Mouse (Mus musculus) gastrocnemius, adult 18-20 months (tissue): ENCODE data around the gene P4ha1. TPM values are rescaled to one million over a fixed set of nuclear protein-coding genes. Genes with fewer than 3 reads are reported as not detected.
"Not testable (repeated sequence)": the region's sequence is repeated elsewhere in the genome, so short reads cannot be mapped to it uniquely, and the experiment has no call there.

Experiments
- DNase-seq: peaks from one replicate; pipeline ENCODE4 v3.0.0; 2021; ENCODE audit warnings: low spot score
- total RNA-seq, 2 experiments: library from RNA; stranded (reverse); gene quantifications; 2 replicates each; pipeline ENCODE4 v1.2.3; 2021

Gene P4ha1
- total RNA-seq, 2 experiments from 2014 or later, result 32.0 to 41.6 TPM

- no peak for DNase-seq
Measured at GRCm38 (mm10) chr10:59368729-59369128, 45.6 kb downstream of the P4ha1 start.

GRCm38 (mm10) chr10:59369426-59369825, 46.3 kb downstream of the P4ha1 start:
- no peak for DNase-seq

GRCm38 (mm10) chr10:59377906-59378305, 54.8 kb downstream of the P4ha1 start:
- DNase-seq, result no peak

GRCm38 (mm10) chr10:59378728-59379127, 55.6 kb downstream of the P4ha1 start:
- DNase-seq, result no peak

DNA sequence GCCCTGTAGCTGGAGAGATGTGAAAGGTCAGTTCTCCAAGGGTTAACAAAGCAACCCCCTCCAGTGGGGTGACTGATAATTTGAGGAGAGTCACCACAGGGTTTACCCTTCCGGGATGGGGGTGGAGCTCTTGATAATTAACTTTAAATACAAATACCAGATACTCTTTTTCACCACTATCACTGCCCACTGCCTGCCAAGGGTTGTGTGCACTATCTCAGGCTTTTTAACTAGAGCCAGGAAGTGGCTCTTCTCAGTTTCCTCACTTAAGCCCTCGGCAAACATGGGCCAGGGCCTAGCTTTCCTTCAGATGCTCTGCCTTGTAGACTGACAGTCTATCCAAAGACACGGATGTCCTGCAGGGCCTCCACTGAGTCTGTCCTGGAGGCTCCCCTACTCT, 56.8 kb downstream of the P4ha1 start:
- DNase-seq, result no peak

- DNase-seq, result no peak
Measured at GRCm38 (mm10) chr10:59380411-59380821, 57.3 kb downstream of the P4ha1 start.

DNA sequence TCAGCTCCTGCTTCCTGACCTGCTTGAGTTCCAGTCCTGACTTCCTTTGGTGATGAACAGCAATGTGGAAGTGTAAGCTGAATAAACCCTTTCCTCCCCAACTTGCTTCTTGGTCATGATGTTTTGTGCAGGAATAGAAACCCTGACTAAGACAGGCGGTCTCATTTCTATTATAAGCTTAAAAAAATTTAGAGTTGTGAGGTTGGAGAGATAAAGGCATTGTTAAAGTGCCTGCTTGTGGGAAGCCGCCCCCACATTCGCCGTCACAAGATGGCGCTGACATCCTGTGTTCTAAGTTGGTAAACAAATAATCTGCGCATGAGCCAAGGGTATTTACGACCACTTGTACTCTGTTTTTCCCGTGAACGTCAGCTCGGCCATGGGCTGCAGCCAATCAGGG, 58.5 kb downstream of the P4ha1 start:
- not testable (repeated sequence) for DNase-seq

DNA sequence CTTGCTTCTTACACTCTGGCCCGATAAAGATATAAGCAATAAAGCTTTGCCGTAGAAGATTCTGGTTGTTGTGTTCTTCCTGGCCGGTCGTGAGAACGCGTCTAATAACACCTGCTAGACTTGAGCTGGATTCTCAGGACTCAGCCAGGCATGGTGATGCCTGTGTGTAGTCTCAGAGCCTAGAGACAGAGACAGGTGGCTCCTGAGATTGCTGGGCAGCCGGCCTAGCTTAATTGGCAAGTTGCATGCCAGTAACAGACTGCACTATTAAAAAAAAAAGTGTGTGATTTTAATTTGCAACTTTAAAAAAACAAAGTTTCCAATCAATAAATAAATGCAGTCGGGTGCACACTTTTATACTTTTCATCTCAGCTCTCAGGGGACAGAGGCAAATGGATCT, 63.9 kb downstream of the P4ha1 start:
- no peak for DNase-seq

- no peak for DNase-seq
Measured at GRCm38 (mm10) chr10:59389652-59390051, 66.6 kb downstream of the P4ha1 start.

- no peak for DNase-seq
Measured at GRCm38 (mm10) chr10:59391907-59392306, 68.8 kb downstream of the P4ha1 start.

GRCm38 (mm10) chr10:59395461-59395860, 72.4 kb downstream of the P4ha1 start, which contains the start of gene Gm10273:
Gene Gm10273, plus strand, starts transcription at chr10:59395632.
- not testable (repeated sequence) for DNase-seq

- DNase-seq, result no peak
Measured at GRCm38 (mm10) chr10:59402899-59403792, 80.0 kb downstream of the P4ha1 start, which contains the start of gene Pla2g12b. Gene Pla2g12b, plus strand, starts transcription at chr10:59403660.

- DNase-seq, result no peak
Measured at GRCm38 (mm10) chr10:59403793-59404149, 80.7 kb downstream of the P4ha1 start.

DNA sequence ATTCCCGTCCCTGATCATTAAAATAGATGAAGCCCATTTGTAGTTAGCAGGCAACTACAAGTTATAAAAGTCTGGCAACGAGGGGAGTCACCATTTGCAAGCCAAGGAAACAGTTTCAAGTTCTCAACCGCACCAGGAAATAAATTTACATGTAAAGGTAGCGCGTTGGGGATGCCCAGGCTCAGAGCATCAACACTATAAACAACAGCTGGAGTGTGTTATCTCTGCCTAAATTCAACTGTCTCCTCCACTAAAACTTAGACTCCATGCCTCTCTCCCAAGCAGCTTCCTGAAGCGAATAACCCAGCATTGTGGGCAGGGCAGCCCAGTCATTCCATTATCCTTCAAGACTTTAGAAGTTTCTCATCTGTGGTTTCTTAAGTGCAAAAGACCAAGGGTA, 85.4 kb downstream of the P4ha1 start:
- no peak for DNase-seq

DNA sequence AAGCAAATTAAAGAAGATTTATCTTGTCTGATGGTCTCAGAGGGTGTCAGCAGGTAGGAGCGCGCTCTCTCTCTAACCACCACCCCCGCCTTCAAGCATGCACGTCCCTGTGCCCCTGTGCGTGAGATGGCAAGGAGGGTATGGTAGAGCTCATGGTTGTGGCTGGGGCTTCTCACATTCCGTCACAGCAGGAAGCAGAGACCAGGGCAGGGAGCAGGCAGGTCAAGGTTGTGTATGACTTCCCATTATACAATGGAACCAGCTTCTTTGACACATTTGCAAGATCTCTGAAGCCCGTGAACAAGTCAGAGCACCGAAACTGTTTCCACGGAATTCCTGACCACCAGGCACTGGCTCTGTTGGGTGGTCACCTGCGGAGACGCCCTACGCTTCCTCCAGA, 87.2 kb downstream of the P4ha1 start:
- no peak for DNase-seq

DNA sequence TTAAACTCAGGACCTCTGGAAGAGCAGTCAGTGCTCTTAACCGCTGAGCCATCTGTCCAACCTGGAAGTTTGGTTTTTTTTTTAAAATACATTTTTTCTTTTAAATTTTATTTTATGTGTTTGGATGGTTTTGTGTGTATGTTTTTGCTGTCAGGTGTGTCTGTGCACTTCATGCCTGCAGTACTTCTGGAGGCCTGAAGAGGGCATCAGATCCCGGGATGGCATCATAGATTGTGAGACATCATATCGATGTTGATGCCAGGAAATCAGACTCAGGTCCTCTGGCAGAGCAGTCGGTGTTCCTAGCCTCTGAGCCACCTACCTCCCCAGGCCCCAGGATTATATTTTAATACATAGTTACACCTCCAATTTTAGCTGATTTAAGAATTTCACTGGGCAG, 90.6 kb downstream of the P4ha1 start:
- DNase-seq, result no peak

DNA sequence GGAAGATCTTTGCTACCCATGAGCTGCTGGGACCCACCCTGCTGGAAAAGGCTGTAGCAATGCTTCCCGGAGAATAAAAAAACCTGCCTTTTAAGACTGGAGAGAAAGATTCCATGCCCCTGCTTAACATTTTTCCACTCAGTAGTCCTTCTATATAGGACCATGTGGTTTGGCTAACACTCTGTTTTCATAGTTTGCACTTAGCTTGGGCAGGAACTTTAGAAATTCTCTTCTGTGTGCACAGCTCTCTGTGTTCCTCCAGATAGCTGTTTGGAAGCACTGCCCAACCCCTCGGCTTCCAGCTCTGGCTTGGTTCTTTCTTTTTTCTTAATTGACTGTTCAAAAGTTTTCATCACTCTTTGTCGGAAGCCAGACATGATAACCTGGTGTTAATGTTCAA, 93.5 kb downstream of the P4ha1 start:
- DNase-seq, result no peak

DNA sequence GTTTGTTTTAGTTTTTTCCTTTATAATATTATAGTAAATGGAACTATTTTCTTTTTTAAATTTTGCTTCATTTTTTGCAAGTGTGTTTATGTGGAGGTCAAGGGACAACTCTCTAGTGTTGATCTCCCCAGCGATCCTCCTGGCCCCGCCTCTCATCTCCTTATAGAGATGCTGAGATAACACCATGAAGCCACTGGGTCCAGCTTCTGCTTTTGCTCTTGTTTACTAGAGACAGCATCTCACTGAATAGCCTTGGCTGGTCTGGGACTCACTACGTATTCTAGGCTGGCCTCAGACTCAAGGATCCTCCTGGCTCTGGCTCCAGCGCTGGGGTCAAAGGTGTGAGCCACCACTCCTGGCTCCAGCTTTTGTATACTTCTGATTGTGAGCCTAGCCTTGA, 96.4 kb downstream of the P4ha1 start:
- DNase-seq, result no peak

Other genes with a start within 250 kb of the P4ha1 start
- gene Sept10, start 101.4 kb upstream of the P4ha1 start, total RNA-seq, result 1 to 10 TPM; 6.5 to 8.5 TPM
- gene Sowahc, start 101.3 kb upstream of the P4ha1 start, total RNA-seq, result under 1 TPM; 0.66 to 0.78 TPM
- gene Gm10273, start 72.3 kb downstream of the P4ha1 start, total RNA-seq, result 100 to 1,000 TPM; 113 to 128 TPM
- not detected for gene Pla2g12b, start 80.4 kb downstream of the P4ha1 start, total RNA-seq
- not detected for gene Oit3, start 118.5 kb downstream of the P4ha1 start, total RNA-seq